Mouse (Mus musculus) brain, embryonic 18.5 days (tissue): ENCODE results near the gene Amy1.
"Not testable (repeated sequence)": the region's sequence is repeated elsewhere in the genome, so short reads cannot be mapped to it uniquely, and the experiment has no call there.

Experiments used
- DNase-seq: peaks from one replicate; pipeline ENCODE4 v3.0.0-alpha.2; 2012; ENCODE audit warnings: low read depth, low spot score

Gene Amy1

GRCm38 (mm10) chr3:113606599-113606998 lies at the start of gene Amy1:
Gene Amy1, minus strand, starts transcription at chr3:113606699.
- no peak for DNase-seq

GRCm38 (mm10) chr3:113654335-113654734 lies 47.8 kb upstream of the Amy1 start:
- no peak for DNase-seq

- DNase-seq, result not testable (repeated sequence)
These were observed 44.9 kb upstream of the Amy1 start for GRCm38 (mm10) chr3:113651386-113651785.

- DNase-seq, result no peak
These were observed 33.0 kb upstream of the Amy1 start for GRCm38 (mm10) chr3:113639545-113639944.

- no peak for DNase-seq
These were observed 27.7 kb upstream of the Amy1 start for GRCm38 (mm10) chr3:113634220-113634619.

- DNase-seq, result no peak
These were observed 25.1 kb upstream of the Amy1 start for GRCm38 (mm10) chr3:113631611-113632010.

- no peak for DNase-seq
These were observed 24.1 kb upstream of the Amy1 start for GRCm38 (mm10) chr3:113630564-113630963.

GRCm38 (mm10) chr3:113629606-113630359 lies 23.3 kb upstream of the Amy1 start, which contains the start of gene Rnpc3:
Gene Rnpc3, minus strand, starts transcription at chr3:113630149.
- peak; percentile 96 for DNase-seq

- DNase-seq, result no peak
These were observed 15.7 kb downstream of the Amy1 start for GRCm38 (mm10) chr3:113590844-113591243.

GRCm38 (mm10) chr3:113574578-113574977 lies 31.9 kb downstream of the Amy1 start:
- no peak for DNase-seq

- no peak for DNase-seq
These were observed 32.4 kb downstream of the Amy1 start for GRCm38 (mm10) chr3:113574138-113574537.

GRCm38 (mm10) chr3:113572158-113572557 lies 34.3 kb downstream of the Amy1 start:
- DNase-seq, result no peak

GRCm38 (mm10) chr3:113539692-113540091 lies 66.8 kb downstream of the Amy1 start:
- DNase-seq, result no peak

GRCm38 (mm10) chr3:113532328-113532727 lies 74.2 kb downstream of the Amy1 start, which contains the start of gene Amy2a1:
Gene Amy2a1, minus strand, starts transcription at chr3:113532428.
- DNase-seq, result not testable (repeated sequence)
